Mouse (Mus musculus): ENCODE measurements at regions not wholly inside any gene's neighbourhood (a gene's known extent, or its start where the extent isn't known, plus 50 kb on each side); places are given as distances from the start of the nearest gene placed in this dataset.

DNA sequence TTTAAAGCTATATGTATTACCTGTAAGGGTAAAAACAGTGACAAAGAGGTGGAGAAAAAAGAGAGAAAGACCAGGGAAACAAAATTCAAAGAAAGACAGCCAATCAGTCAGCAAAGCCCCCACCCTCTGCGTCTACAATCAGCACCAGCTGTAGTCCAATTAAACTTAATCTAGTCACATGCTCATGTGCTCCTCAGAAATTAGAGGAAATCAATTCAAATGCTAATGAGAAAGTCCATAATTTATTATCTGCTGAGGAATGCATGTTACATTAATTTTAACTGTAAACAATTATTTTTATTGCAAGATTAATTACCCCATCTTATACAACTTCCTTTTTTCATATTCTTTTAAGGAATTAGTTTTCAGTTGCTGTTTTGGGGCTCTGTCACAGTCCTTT, 216.4 kb upstream of the Hnrnpa3 start:
- CTCF ChIA-PET, result no interaction called here

DNA sequence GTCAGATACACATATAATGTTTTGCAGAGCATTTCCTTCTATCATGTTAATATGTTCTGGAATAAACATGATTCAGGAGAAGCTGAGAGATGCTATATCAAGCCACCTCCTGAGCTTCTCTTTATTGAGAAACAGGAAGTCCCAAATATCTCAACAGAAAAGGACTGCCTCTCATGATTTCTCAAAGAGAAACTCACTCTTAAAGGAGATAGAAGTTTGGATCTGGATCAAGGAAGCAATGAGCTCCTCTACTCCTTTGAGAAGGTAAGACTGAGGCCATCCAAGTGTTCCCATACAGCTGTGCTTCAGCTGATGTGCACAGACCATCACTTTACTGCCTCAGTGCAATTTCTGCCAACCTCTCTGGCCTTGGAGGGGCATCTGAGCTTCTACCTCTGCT, 213.9 kb upstream of the Hnrnpa3 start:
- ChIA-PET POLR2A (interaction anchor here in 1 of 4 experiments (0.6 kb wide), 1 partner anchor 30 kb away, joined by 3 read pairs; no protein-coding TSS in a partner anchor), CTCF (no interaction called here)

More for the DNA sequence above, 216.4 kb upstream of the Hnrnpa3 start:
- POLR2A ChIA-PET, result interaction anchor here in 1 of 4 experiments (0.8 to 1.0 kb wide), 2 partner anchors 9 to 131 kb away, joined by 3 read pairs; no protein-coding TSS in a partner anchor

DNA sequence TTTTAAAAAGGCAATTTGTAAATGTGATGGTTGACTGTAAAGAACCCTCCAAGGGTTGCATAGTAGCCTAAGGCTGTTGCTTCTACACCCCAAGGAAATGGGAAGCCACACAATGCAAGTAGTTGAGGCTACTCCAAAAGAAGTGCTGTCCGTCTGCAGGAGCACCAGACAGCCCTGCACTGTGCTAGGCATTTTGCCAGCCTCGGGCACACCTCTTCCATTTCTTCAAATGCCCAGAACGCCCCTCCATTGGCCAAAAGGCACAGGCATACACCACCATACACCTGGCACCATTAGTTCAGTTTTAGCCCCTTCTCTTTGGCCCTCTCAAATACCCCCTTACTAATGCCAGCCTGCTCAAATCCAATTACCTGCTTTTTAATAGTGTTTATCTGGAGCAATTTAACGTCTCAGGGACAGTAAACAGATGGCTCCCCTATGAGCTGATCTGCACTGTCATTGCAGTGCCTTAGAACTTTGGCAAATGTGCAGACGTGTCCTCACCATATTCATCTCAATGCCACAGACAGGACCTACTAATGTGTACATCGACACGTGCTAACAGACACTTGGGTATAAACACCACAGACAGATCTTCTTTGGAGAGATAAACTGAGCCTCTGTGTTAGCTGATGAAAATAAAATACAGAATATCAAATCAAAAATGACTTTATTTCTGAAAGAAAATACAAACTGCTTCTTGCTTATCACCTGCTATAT, 211.9 kb upstream of the Hnrnpa3 start:
- ChIA-PET CTCF (no interaction called here), POLR2A (no interaction called here)

DNA sequence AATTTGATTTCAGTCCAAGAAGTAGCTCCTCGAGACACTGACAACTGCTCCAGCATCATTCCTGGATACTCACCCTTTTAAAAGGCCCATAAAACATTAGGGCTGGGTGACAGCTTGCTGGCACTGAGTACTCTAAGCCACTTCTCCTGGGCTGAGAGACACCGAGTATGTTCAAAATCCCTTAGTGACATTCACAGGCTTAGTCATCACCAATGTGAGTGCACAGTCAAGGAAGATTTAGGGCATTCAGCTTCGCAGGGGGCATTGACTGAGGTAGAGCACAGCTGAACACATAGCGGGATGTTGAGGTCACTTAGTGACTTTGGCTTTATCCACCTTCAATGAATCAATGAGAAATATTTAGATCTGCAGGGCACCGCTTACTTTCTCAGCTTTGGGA, 210.8 kb upstream of the Hnrnpa3 start:
- CTCF ChIA-PET, result no interaction called here

DNA sequence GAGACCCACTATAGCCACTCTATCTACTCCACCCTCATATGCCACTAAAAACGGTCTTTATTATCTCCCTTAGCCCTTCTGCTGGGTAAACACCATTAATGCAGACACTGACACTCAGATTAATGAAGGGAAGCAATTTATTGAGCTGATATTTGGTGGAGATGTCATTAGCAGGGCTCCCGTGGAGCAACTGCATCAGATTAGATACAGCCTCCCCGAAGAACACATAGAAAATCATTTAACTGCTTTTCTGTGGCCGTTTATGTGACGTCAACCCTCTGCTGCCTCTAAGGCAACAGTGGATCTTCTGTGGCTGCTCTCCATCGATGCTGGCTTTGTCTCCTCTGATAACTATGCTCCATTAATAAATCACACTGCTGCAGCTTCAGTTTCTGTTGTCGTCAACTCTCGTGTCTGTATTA, 207.2 kb upstream of the Hnrnpa3 start:
- ChIA-PET POLR2A (interaction anchor here in 1 of 4 experiments (1.1 kb wide), 1 partner anchor 10 kb away, joined by 3 read pairs; no protein-coding TSS in a partner anchor), CTCF (no interaction called here)

More for the DNA sequence above, 210.8 kb upstream of the Hnrnpa3 start:
- POLR2A ChIA-PET, result no interaction called here

DNA sequence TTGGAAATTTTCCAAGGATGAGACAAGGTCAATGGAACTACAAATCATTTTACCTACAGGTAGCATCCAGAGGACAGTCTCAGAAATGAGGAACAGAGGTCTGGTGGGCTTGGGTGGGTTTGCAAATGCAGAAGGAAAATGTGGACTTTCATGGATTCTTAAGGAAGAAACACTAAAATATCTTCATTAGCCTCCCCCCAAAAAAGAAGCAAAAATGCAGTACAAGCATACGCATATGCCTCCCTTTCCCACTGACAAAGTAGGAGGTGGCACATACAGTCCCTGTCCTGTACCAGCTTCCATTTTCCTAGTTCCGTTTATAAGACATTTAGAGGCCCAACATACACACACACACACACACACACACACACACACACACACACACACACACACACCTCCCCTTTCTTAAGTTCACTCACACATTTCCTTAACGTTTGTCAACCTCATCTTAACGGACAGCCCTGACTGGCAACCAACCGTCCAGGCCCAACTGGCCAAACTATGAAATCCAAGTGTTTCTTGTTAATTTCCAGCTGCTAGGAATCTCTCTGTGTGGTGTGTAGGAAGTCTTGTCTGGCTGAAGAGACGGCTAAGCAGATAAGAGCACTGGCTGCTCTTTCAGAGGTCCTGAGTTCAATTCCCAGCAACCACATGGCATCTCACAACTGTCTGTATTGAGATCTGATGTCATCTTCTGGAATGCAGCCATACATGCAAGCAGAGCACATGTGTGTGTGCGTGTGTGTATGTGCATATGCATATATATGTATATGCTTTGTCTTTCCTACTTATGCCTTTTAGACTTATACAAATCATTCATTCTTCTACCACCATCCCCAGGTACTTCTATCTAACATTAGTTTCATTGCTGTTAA, 206.6 kb upstream of the Hnrnpa3 start:
- POLR2A ChIA-PET, result interaction anchor here in 1 of 4 experiments (1.1 kb wide), 1 partner anchor 10 kb away, joined by 3 read pairs; no protein-coding TSS in a partner anchor
- CTCF ChIA-PET, result no interaction called here

DNA sequence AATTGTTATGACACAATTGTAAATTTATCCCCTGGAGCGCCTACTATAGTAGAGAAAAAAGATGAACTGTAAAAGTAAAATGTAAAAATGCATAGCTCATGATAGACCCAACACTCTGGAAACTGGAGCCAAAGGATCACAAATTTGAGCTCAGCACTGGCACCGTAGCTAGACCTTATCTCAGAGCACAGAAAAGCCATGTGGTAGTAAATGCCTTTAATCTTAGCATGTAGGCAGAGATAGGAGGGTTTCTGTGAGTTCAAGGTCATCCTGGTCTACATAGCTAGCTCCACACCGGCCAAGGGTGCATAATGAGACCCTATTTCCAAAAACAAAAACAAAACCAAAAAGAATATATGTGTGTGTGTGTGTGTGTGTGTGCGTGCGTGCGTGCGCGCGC, 203.6 kb upstream of the Hnrnpa3 start:
- POLR2A ChIA-PET, result no interaction called here
- CTCF ChIA-PET, result interaction anchor here in 1 of 4 experiments (0.7 kb wide), 1 partner anchor 737 kb away, joined by 5 read pairs; no protein-coding TSS in a partner anchor

DNA sequence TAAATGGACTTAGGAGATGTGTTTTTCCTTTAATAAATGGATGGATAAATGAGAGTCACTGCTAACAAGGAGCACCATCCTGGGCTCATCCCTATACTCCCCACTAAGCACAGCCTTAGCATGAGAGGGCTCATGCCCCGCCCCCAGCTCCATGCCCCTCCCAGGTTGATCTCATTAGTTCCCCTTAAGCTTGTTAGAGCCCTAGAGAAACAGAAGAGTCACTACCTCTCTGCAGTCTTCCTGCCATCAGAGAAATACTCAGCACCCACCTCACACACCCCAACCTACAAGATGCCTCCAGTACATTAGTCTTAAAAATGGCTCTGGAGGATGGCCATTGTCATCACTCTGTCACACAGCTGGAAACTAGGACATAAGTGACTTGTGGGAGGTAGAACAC, 202.8 kb upstream of the Hnrnpa3 start:
- ChIA-PET POLR2A (no interaction called here), CTCF (no interaction called here)

DNA sequence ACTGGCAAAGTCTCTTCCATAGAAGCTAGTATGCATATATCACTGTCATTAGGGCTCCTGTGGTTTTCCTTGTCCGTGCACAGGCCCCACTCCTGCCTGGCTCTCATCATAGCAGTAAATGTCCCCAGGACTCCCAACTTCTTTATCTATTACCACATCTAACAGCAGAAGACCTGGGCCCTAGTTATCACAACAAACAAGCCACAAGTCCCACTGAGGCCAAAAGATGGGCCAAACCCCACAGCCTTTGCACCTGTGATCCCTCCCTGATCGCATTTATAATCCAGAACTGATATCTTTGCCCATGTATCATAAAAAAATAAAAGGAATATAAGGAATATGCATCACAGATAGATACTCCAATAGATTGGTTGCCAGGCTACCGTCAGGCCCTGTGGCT, 201.6 kb upstream of the Hnrnpa3 start:
- ChIA-PET CTCF (no interaction called here), POLR2A (no interaction called here)

DNA sequence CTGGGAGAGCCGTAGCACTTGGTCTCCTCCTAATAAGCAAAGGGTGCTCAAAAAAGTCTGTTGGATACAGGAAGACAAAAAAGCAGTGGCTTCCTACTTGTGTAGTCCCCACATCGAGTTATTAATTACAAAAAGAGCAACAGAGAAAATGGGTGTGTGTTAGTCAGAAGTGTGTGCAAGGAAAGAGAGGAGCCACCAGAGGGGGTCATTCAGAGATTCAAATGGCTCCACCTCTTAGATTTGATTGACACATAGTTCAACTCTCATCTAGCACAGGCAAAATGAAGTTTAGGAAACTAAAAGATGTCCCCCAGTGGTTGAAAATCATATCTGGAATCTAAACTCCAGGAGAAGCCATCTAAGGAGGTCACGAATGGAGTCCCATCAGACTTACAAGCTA, 200.2 kb upstream of the Hnrnpa3 start:
- CTCF ChIA-PET, result no interaction called here
- POLR2A ChIA-PET, result interaction anchor here in 1 of 4 experiments (1.2 kb wide), 1 partner anchor 15 kb away, joined by 4 read pairs; no protein-coding TSS in a partner anchor

DNA sequence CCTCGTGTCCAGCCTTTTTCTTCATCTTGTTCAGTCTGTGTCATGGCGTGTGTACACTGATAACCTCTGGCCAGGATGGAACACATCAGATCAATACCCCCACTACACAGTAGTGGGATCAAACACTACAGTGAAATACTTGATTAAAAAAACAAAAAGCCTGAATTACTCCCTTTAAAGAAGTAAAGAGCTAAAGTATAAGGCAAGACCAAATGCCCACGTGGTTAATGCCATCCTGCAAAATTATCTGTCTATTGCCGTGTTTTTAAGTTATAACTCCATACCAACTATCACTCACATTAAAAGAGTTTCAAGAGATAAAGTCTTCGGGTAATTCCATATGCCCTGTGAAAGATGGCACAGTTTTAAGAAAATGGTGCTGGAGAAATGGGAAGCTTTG, 198.6 kb upstream of the Hnrnpa3 start:
- ChIA-PET POLR2A (interaction anchor here in 1 of 4 experiments (0.9 kb wide), 1 partner anchor 12 kb away, joined by 3 read pairs; no protein-coding TSS in a partner anchor), CTCF (no interaction called here)

DNA sequence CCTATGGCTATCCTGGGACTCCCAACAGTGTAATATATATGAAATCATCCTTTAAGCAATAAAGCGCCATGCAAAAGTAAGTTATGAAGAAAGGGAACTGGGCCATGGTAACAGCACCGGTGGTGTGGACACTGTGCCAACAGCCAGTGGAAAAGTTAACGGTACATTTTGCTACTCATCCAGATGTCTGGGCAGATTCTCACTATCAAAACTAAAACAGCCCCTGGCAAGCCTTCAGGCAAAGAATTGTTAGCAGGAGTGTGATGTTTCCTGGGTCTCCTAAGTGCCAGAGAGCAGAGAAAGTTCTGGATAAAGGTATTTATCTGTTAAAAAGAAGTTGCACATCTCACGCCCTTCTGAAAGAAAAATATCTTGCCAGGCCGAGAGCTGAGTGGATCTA, 198.0 kb upstream of the Hnrnpa3 start:
- ChIA-PET CTCF (no interaction called here), POLR2A (no interaction called here)

DNA sequence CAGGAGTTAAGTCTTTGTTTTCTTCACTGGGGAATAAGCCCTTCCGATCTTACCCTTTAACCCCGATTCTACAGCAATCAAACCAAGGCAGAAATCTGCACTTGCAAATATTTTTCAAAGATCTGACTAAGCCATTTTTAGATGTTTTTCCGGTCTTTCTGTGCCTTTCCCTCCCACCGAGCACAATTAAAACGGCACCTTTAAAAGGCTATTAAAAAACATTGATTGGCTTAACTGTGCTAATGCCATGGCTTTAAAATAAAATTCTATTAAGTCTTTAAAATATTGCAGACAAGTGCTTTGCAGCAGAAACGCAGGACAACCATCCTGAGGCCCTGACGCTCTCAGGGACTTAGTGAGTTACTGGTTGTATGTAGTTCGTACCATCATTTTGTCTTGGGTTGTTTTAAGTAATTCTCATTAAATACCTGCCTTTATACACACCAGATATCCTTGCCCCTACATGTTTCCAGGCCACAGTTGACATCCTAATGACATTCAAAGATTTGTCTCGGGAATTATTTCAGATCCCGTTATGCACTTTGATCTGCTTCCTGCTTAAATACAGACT, 197.6 kb upstream of the Hnrnpa3 start:
- CTCF ChIA-PET, result no interaction called here

DNA sequence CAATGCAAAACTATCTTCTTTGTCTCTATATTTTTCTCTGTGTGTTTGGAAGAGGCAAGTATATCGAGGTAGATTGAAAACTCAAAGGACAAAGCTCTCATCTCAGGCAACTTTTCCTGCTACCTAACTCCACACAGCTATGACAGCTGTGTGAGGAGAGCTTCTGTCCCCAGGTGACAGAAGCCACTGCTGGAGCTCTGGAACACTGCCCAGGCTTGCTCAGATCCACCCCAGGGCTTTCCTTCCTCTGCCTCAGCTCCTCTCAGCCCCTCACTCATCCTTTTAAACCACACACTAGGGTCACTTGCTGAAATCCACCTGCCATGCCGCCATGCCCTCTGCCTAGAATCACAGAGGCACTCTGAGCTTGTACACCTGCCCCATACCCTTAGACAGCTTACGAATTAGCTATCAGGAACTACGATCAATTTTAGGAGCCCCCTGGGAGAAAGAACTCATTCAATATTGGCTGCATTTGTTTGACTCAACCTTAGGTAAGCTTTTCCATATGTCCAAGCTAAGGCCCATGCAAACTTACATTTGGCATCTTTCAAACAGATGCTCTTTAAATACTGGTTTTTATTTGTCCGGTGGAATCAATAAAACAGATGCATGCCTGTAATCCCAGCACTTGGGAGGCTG, 196.9 kb upstream of the Hnrnpa3 start:
- POLR2A ChIA-PET, result interaction anchor here in 1 of 4 experiments (0.5 kb wide), 1 partner anchor 756 kb away, joined by 7 read pairs; no protein-coding TSS in a partner anchor
- CTCF ChIA-PET, result interaction anchor here in 1 of 4 experiments (0.6 kb wide), 1 partner anchor 885 kb away, joined by 3 read pairs; no protein-coding TSS in a partner anchor

More for the DNA sequence above, 197.6 kb upstream of the Hnrnpa3 start:
- POLR2A ChIA-PET, result no interaction called here

DNA sequence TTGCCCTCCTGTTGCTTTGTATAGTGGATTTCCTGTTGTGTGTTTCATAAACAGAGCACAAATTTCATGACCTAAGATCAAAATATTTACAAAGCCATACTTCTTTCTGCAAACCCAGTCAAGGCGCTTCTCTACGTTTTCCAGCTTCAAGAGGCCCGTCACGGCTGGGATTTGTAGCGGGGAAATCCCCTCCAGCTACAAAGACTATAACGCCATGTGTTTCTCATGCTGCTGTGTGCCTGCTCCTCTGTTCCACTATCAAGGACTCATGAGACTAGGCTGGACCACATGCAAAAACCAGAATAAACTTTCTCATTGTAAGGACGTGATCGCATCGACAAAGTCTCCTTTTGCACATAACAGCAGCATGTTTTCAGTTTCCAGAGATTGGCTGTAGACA, 196.0 kb upstream of the Hnrnpa3 start:
- POLR2A ChIA-PET, result no interaction called here

DNA sequence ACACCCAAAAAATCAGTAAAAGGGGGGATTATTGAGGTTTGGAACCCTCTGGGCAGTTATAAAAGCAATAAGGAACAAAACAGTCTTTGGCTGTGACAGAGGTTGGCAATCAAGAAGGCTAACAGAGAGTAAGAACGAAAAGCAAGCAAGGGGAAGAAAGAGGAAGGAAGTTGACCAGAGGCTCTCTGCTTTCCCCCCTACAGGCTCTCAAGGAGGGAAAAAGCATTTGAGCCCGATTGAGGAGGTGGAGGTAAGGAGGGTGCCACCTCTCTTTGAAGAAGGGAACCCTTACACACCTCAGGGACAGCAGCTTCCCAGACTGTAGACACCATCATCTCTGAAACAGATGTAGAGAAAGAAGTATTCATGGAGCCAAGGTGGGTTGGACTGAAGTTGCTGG, 194.6 kb upstream of the Hnrnpa3 start:
- ChIA-PET CTCF (no interaction called here), POLR2A (no interaction called here)

More for the DNA sequence above, 196.0 kb upstream of the Hnrnpa3 start:
- CTCF ChIA-PET, result interaction anchor here in 1 of 4 experiments (0.6 kb wide), 1 partner anchor 886 kb away, joined by 3 read pairs; no protein-coding TSS in a partner anchor

DNA sequence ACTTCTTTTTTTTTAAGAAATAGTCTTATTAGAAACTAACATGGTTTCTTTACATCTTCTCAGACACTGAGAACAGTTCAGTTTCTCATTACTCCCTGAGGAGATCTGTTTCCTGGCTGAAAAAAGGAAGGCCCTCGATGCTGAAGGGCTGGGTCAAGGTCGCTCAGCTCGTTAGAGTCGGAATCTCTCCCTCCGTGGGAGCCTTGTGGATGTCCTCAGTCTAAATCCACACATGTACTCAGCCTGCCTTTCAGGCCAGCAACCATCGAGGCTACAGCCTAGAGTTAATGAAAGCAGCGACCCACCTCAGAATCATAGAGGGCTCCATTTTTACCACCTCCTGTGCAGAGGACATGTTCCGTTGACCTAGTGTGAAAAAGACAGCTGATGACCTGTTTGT, 190.2 kb upstream of the Hnrnpa3 start:
- POLR2A ChIA-PET, result interaction anchor here in 1 of 4 experiments (0.7 kb wide), 1 partner anchor 293 kb away, joined by 3 read pairs; no protein-coding TSS in a partner anchor

DNA sequence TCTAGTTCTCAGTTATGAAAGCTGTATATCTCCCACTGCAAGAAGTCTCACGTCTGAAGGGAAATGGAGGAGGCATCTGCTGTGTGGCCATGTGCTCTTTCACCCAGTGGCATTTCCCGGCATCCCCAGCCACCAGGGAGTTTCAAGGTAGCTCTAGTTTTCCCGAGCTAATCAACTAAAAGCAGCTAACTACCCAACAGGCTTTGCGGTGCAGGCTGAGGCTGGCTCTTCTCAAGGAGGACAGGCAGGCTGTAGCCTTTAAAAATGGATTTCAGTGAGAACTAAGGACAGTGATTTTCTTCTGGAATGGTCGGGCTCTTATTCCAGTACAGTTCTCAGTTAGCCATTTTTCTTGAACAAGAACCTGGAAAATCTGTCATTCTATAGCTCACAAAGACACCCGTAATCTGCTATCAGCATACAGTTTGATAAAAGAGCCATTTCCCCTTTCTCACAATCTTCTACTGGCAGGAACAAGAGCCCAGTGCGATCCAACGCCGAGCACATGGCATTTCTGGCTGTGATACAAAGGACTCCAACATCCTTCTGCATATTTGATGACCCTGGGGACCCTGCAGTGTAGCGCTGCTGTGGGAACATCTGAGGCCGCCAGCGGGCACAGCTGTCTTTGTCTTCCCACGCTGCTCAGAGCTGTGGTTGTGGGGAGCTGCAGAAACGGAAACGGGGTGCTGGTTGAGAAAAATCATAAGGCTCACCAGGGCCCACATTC, 188.9 kb upstream of the Hnrnpa3 start:
- CTCF ChIA-PET, result interaction anchor here in 1 of 4 experiments (0.6 kb wide), 2 partner anchors 319 kb away, joined by 8 to 11 read pairs; no protein-coding TSS in a partner anchor

More for the DNA sequence above, 190.2 kb upstream of the Hnrnpa3 start:
- CTCF ChIA-PET, result no interaction called here

DNA sequence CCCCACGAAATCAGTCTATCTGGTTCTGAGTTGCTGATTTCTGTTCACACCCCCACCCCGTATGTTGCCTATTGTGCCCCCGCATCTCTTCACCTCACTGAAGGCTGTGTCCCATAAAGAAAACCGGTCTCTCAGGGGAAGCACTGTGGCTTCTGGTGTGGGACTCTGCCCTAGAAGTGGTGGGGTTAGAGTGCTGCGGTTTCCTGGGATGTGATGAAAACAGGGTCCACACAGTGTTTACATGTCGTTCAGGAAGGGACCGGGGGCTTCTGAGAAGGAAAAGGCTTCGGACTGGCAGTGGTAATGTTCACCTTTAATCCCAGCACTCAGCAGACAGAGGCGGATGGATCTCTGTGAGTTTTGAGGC, 188.4 kb upstream of the Hnrnpa3 start:
- POLR2A ChIA-PET, result no interaction called here
- CTCF ChIA-PET, result interaction anchor here in 1 of 4 experiments (0.6 kb wide), 1 partner anchor 320 kb away, joined by 8 read pairs; no protein-coding TSS in a partner anchor

More for the DNA sequence above, 188.9 kb upstream of the Hnrnpa3 start:
- POLR2A ChIA-PET, result no interaction called here
